Mouse (Mus musculus) stomach, embryonic 15.5 days (tissue): ENCODE results near the gene Nme7. TPM values are rescaled to one million over a fixed set of nuclear protein-coding genes. Genes with fewer than 3 reads are reported as not detected.

ENCODE experiments used
- ATAC-seq: fragments of 200-750 bp; cut with Nextera tagmentation; 2 replicates; pipeline ENCODE4 v1.8.0; 2017; ENCODE audit warnings: low read depth, moderate number of reproducible peaks, moderate TSS enrichment; ENCODE audit not compliant: insufficient read depth, low FRiP score
- H3K27ac ChIP-seq: fragments of 300-500 bp; sonication (generic); 2 replicates; pipeline ENCODE4 v1.5.1; 2015; ENCODE audit warnings: mild to moderate bottlenecking, inconsistent platforms
- H3K27me3 ChIP-seq: fragments of 300-500 bp; sonication (generic); replicated peaks from 2 replicates; pipeline ENCODE4 v1.6.1; 2015; ENCODE audit warnings: inconsistent platforms
- H3K36me3 ChIP-seq: fragments of 300-500 bp; sonication (generic); 2 replicates; pipeline ENCODE4 v1.6.1; 2015; ENCODE audit warnings: inconsistent platforms
- H3K4me1 ChIP-seq: fragments of 300-500 bp; sonication (generic); 2 replicates; pipeline ENCODE4 v1.6.1; 2015; ENCODE audit warnings: inconsistent platforms
- H3K4me2 ChIP-seq: fragments of 300-500 bp; sonication (generic); 2 replicates; pipeline ENCODE4 v1.6.1; 2015; ENCODE audit warnings: mild to moderate bottlenecking, inconsistent platforms
- H3K4me3 ChIP-seq: fragments of 300-500 bp; sonication (generic); replicated peaks from 2 replicates; pipeline ENCODE4 v1.5.1; 2015; ENCODE audit warnings: inconsistent platforms
- H3K9ac ChIP-seq: fragments of 300-500 bp; sonication (generic); 2 replicates; pipeline ENCODE4 v1.6.1; 2015; ENCODE audit warnings: inconsistent platforms
- H3K9me3 ChIP-seq: fragments of 300-500 bp; sonication (generic); 2 replicates; pipeline ENCODE4 v1.6.1; 2016; ENCODE audit warnings: inconsistent platforms
- WGBS: fragments of 180-500 bp; shearing (Covaris S2); methylation state at CpG from one replicate; pipeline ENCODE4 v1.1.7; 2015; 5-methylcytosine and 5-hydroxymethylcytosine counted together
- polyA plus RNA-seq: library from polyadenylated mRNA; unstranded; fragments of >200 nt; fragmentation: Nextera tagmentation; extraction: Ambion mirVana; gene quantifications from 2 replicates; pipeline ENCODE4 v1.2.1, GENCODE M21; 2015

Gene Nme7
- polyA plus RNA-seq, 1 experiment from 2014 or later, result 31.2 TPM

GRCm38 (mm10) chr1:164455614-164456013, 151.7 kb downstream of the Nme7 start:
- H3K27me3 ChIP-seq, result peaks cover 10% of the 10 kb centered on the region
- WGBS, result 46% methylated on average over 7 of the region's 7 CpGs
- H3K4me1 ChIP-seq, result peaks cover 9% of the 10 kb centered on the region; the same call in 1 of the 2 replicates
- H3K9ac ChIP-seq, result no peak overlapping the region; the same call in 1 of the 2 replicates
- H3K4me3 ChIP-seq, result peak overlapping the region; percentile 68
- H3K4me2 ChIP-seq, result peak overlapping the region; percentile 68
- H3K27ac ChIP-seq, result peak overlapping the region; percentile 95
- no peaks in the 10 kb centered on the region for H3K36me3 ChIP-seq
- no peaks in the 10 kb centered on the region for H3K9me3 ChIP-seq
- ATAC-seq, result no peak

- ATAC-seq, result no peak
- Histone ChIP-seq H3K9me3 (no peaks in the 10 kb centered on the region), H3K4me1 (peaks cover 9% of the 10 kb centered on the region; the same call in 1 of the 2 replicates), H3K4me2 (peak overlapping the region; percentile 68), H3K4me3 (peak overlapping the region; percentile 68), H3K36me3 (no peaks in the 10 kb centered on the region), H3K27me3 (peaks cover 10% of the 10 kb centered on the region), H3K27ac (peak overlapping the region; percentile 95), H3K9ac (no peak overlapping the region; the same call in 1 of the 2 replicates)
- WGBS, result 28% methylated on average over 6 of the region's 6 CpGs
Measured at GRCm38 (mm10) chr1:164456065-164456464, 152.1 kb downstream of the Nme7 start.

DNA sequence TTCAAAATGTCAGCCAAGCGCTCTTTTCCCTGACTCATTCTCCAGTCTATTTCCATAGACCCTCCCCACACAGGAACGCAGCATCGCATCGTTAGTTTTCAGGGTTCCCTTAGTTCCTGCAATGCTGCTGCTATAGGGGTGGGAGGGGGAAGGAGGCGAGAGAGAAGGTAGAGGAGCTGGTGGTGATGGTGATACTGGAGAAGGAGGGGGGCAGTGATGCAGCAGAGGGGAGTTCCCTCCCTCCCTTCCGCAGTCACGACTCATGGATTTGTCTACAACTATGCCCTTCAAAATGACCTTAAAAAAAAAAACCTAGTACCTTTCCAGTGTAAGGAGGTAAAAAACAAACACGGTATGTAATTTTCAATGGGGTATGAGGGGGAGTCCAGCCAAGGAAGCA, 152.8 kb downstream of the Nme7 start:
- H3K36me3 ChIP-seq, result no peaks in the 10 kb centered on the region
- ATAC-seq, result no peak
- peak overlapping the region; percentile 63 for H3K9ac ChIP-seq
- H3K4me2 ChIP-seq, result peak overlapping the region; percentile 68
- no peaks in the 10 kb centered on the region for H3K9me3 ChIP-seq
- 7% methylated on average over 8 of the region's 8 CpGs for WGBS
- peak overlapping the region; percentile 95 for H3K27ac ChIP-seq
- H3K4me3 ChIP-seq, result peak overlapping the region; percentile 68
- H3K27me3 ChIP-seq, result peaks cover 10% of the 10 kb centered on the region
- peaks cover 12% of the 10 kb centered on the region for H3K4me1 ChIP-seq

GRCm38 (mm10) chr1:164457531-164458244, 153.8 kb downstream of the Nme7 start:
- peak overlapping the region; percentile 68 for H3K4me3 ChIP-seq
- H3K9ac ChIP-seq, result peak overlapping the region; percentile 63
- peak overlapping the region; percentile 95 for H3K27ac ChIP-seq
- peak overlapping the region; percentile 68 for H3K4me2 ChIP-seq
- H3K36me3 ChIP-seq, result no peaks in the 10 kb centered on the region
- H3K4me1 ChIP-seq, result peaks cover 14% of the 10 kb centered on the region
- no peaks in the 10 kb centered on the region for H3K9me3 ChIP-seq
- ATAC-seq, result peak; percentile 49
- H3K27me3 ChIP-seq, result peaks cover 10% of the 10 kb centered on the region
- WGBS, result under 1% methylated on average over 76 of the region's 76 CpGs

DNA sequence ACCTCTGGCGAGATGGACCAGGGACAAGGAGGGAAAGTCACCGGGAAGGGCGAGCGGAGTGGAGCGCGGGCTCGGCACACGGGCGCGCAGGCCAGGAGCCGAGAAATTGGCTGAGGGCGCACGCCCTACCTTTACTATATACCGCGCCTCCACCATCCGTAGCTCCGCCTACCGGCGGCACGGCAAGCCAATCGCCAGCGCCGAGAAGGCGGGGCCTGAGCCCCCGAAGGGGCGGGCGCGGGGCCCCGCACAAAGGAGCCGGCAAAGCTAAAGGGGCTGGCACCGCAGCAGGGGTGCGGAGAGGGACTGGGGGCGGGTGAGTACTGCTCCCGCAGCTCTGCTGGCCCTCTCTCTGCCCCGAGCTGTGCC, 154.3 kb downstream of the Nme7 start, which contains the start of gene Atp1b1:
Gene Atp1b1, minus strand, starts transcription at position 111 of the 369 bp plus-strand sequence.
- H3K27me3 ChIP-seq, result peaks cover 10% of the 10 kb centered on the region
- H3K4me2 ChIP-seq, result peak within 1 kb of the TSS; percentile 68
- peak; percentile 88 for ATAC-seq
- H3K4me1 ChIP-seq, result peaks cover 14% of the 10 kb centered on the region
- 1% methylated on average over 35 of the region's 35 CpGs for WGBS
- peak within 1 kb of the TSS; percentile 63 for H3K9ac ChIP-seq
- H3K27ac ChIP-seq, result peak within 1 kb of the TSS; percentile 95
- no peaks in the 10 kb centered on the region for H3K36me3 ChIP-seq
- H3K4me3 ChIP-seq, result peak within 1 kb of the TSS; percentile 68
- no peaks in the 10 kb centered on the region for H3K9me3 ChIP-seq

DNA sequence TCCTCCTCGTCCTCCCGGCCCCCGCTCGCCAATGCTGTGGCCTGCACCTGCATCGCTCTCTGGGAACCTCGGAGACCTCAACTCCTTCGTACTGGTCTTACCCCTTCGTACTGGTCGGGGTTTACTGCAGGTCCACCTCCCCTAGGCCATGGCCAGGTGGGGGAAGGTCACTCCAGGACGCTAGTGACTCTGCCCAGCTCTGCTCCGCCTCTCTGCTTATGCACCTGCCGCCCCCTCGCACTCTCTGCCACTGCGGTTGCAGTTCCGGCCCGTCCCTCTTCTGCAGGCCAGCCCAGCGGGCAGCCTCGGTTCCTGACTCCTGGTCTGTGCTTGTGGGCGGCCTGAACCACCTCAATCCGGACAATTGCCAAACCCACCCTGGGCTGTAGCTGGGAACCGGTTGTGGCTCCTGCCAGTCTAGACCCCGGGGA, 154.7 kb downstream of the Nme7 start:
- ATAC-seq, result peak; percentile 77

DNA sequence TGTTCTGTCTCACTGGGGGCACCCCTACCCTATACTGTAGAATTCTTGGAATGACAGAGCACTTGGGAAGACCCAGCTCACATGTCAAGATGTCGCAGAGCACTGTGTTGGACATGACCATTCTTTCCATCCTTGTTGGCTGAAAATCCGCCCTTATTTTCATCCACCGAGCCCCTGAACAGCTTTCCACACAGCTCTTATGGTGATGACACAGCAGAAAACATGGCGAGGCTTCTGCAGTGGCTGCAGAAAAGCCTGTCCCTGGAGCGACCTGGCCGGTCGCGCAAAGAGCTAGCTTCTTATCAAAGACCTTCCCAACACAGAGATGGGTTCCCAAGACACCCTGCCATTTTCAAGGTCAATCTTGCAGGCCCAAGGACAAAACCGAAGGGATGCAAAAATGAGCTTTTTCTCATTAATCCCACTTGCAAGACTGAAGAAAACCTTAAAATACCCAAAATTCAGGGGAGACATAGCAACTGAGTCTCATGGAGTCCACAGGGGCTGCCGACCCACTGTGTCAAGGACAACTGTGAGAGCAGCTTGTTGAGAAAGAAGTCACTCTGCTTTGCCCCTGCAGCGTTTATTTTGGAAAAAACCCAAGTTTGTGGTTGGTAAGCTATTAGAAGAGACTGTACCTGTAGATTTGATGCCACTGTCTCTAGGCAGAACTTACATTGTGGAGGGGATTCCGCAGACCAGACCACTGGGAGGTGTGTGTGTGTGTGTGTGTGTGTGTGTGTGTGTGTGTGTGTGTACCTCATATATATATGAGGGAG, 155.4 kb downstream of the Nme7 start:
- H3K4me3 ChIP-seq, result peak overlapping the region; percentile 68
- ATAC-seq, result no peak
- H3K9ac ChIP-seq, result no peak overlapping the region
- peaks cover 10% of the 10 kb centered on the region for H3K27me3 ChIP-seq
- H3K4me2 ChIP-seq, result peak overlapping the region; percentile 68
- H3K27ac ChIP-seq, result peak overlapping the region; percentile 83
- H3K4me1 ChIP-seq, result peaks cover 14% of the 10 kb centered on the region
- 44% methylated on average over 12 of the region's 12 CpGs for WGBS
- H3K9me3 ChIP-seq, result no peaks in the 10 kb centered on the region
- H3K36me3 ChIP-seq, result no peaks in the 10 kb centered on the region

More for the DNA sequence above, 154.7 kb downstream of the Nme7 start:
- Histone ChIP-seq H3K9ac (peak overlapping the region; percentile 27; the same call in 1 of the 2 replicates), H3K4me1 (peaks cover 14% of the 10 kb centered on the region), H3K36me3 (no peaks in the 10 kb centered on the region), H3K27me3 (peaks cover 10% of the 10 kb centered on the region), H3K4me2 (peak overlapping the region; percentile 68), H3K4me3 (peak overlapping the region; percentile 68), H3K9me3 (no peaks in the 10 kb centered on the region), H3K27ac (peak overlapping the region; percentile 83)
- 2% methylated on average over 22 of the region's 22 CpGs for WGBS

- ATAC-seq, result peak; percentile 25
- H3K4me3 ChIP-seq, result no peak overlapping the region
Measured at GRCm38 (mm10) chr1:164460921-164461697, 157.2 kb downstream of the Nme7 start.

DNA sequence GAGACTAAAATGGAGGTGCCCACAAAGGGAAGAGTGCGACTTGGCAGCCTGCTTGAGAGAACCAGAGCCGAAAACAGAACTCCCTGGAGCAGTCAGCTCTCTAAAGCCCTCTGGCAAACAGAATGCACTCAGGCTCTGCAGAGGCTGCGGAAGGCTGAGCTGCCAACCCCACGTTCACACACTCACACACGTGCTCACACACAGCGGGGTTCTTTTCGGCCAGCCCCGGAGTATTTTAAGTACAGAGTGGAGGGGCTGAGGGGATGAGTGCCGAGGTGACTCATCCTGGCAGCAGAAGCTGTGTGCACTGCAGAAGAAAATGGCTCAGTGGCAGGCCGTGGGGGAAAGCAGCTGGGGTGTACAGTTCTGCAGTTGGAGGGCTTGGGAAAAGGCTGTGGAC, 157.8 kb downstream of the Nme7 start:
- ATAC-seq, result no peak
- Histone ChIP-seq H3K9ac (no peak overlapping the region), H3K27ac (peak overlapping the region; percentile 62), H3K36me3 (no peaks in the 10 kb centered on the region), H3K9me3 (no peaks in the 10 kb centered on the region), H3K4me3 (no peak overlapping the region), H3K27me3 (peaks cover 10% of the 10 kb centered on the region), H3K4me2 (peak overlapping the region; percentile 38), H3K4me1 (peaks cover 10% of the 10 kb centered on the region)
- WGBS, result 32% methylated on average over 10 of the region's 10 CpGs

More at GRCm38 (mm10) chr1:164460921-164461697, 157.2 kb downstream of the Nme7 start:
- H3K4me1 ChIP-seq, result peaks cover 13% of the 10 kb centered on the region
- no peaks in the 10 kb centered on the region for H3K36me3 ChIP-seq
- WGBS, result 56% methylated on average over 13 of the region's 13 CpGs
- H3K9ac ChIP-seq, result no peak overlapping the region
- H3K27ac ChIP-seq, result peak overlapping the region; percentile 62
- H3K4me2 ChIP-seq, result peak overlapping the region; percentile 38
- H3K27me3 ChIP-seq, result peaks cover 10% of the 10 kb centered on the region
- no peaks in the 10 kb centered on the region for H3K9me3 ChIP-seq

GRCm38 (mm10) chr1:164467406-164467805, 163.5 kb downstream of the Nme7 start:
- 88% methylated on average over 10 of the region's 10 CpGs for WGBS
- Histone ChIP-seq H3K4me1 (no peaks in the 10 kb centered on the region), H3K4me3 (no peak overlapping the region), H3K9me3 (no peaks in the 10 kb centered on the region), H3K9ac (no peak overlapping the region), H3K27ac (no peak overlapping the region), H3K36me3 (no peaks in the 10 kb centered on the region), H3K27me3 (no peaks in the 10 kb centered on the region), H3K4me2 (no peak overlapping the region)
- ATAC-seq, result no peak

DNA sequence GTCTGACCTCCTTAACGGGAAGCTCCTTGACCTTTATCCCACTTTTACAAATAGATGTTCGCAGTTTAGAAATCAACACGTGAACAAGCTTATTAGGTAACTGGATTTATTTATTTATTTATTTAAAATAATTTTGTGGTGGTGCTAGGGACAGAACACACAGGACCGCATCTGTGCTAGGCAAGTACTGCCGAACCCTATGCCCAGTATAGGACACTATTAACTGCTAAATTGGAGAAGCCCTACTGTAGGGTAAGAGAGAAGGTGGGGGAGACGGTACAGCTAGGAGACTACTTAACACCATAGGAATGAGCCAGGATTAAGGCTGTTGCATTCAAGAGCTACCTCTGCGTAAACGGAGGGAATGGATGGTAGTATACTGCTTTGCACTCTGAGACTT, 164.4 kb downstream of the Nme7 start:
- no peak overlapping the region for H3K27ac ChIP-seq
- H3K4me1 ChIP-seq, result no peaks in the 10 kb centered on the region
- no peak overlapping the region for H3K9ac ChIP-seq
- H3K4me2 ChIP-seq, result no peak overlapping the region
- no peak for ATAC-seq
- H3K4me3 ChIP-seq, result no peak overlapping the region
- 76% methylated on average over 8 of the region's 8 CpGs for WGBS
- no peaks in the 10 kb centered on the region for H3K27me3 ChIP-seq
- H3K36me3 ChIP-seq, result no peaks in the 10 kb centered on the region
- no peaks in the 10 kb centered on the region for H3K9me3 ChIP-seq
